Mouse (Mus musculus): ENCODE data around the gene Slc29a1.

DNA sequence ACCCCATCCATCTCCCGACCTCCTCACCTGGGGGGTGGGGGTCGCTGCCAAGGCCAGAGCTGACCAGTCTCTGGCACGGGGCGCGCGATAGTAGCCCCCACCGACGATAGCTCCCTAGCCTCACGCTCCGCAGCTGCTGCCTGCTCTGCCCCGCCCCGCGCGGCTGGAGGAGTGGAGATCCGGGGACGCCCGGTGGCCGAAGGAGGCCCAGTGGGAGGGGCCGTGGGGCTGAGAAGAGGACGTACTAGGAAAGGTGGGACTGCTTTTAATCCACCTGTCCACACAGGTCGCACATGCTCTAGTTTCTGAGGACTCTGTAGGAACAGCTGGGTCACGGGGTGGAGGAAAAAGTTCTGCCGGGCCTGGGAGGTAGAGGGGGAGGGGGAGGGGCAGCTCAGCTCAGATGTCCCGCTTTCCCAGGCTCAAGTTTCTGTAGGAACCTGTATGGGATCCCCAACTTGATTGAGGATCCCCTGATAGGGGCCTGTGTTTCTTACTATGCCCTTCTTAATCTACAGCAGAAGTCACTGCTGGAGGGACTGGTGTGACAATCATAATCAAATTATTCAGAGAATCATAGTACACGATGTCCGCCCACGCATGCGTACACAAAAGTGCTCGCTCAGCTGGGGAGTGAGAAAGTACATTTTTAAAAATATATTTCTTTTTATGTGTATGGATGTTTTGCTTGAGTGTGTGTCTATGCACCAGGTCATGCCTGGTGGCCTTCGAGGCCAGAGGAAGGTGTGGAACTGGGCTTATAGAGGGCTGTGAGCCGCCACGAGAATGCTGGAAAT is at the start of gene Slc29a1:
- TF ChIP-seq POLR2A (IDR thresholded peaks at IDR 0.05; ENCODE audit: low read depth, low read length), result no peak
- TF ChIP-seq CTCF (conservative IDR thresholded peaks at IDR 0.05 in 1 of 2, IDR thresholded peaks at IDR 0.05 in 1 of 2; ENCODE audit: low read depth in 2 of 2, low read length in 2 of 2), result no peak
- TF ChIP-seq EP300 (IDR thresholded peaks at IDR 0.05; ENCODE audit: low read length), result no peak
- TF ChIP-seq SIN3A (IDR thresholded peaks at IDR 0.05; ENCODE audit: low read length), result no peak
- TF ChIP-seq MXI1 (IDR thresholded peaks at IDR 0.05; ENCODE audit: low read depth, low read length), result no peak
- TF ChIP-seq JUND (conservative IDR thresholded peaks at IDR 0.05; ENCODE audit: low read depth, low read length), result no peak
- no peak for TF ChIP-seq CHD1 (IDR thresholded peaks at IDR 0.05; ENCODE audit: low read depth, low read length)
- no peak for TF ChIP-seq KAT2A (IDR thresholded peaks at IDR 0.05; ENCODE audit: insufficient replicate concordance, low read length)
- TF ChIP-seq NRF1 (IDR thresholded peaks at IDR 0.05; ENCODE audit: low read depth, low read length), result no peak
- TF ChIP-seq ZC3H11A (IDR thresholded peaks at IDR 0.05; ENCODE audit: low read depth, low read length), result no peak

Measured in CH12.LX (cell line).